22 mouse cellular contexts compared by ENCODE assay signal in genomic region chr3:107974237-107974636, GRCm38 (mm10). TPM values are rescaled to one million over a fixed set of nuclear protein-coding genes. Genes with fewer than 3 reads are reported as not detected.
"Had no signal": no experiment of that assay in that cellular context is flagged by ENCODE, and none has a peak within 500 bp of the region (broad histone marks: within the 10 kb centered on the region; RNA-seq: fewer than 3 reads in every experiment).

No protein-coding gene starts in this region.

- DNase-seq: lung, adult 18-20 months; lung, embryonic 14.5 days; lung, postnatal 10 days; lung, postnatal 4 days; midbrain, embryonic 14.5 days; retina, postnatal 1 day; right cerebral cortex, adult 18-20 months; right cerebral cortex, postnatal 25 days; right cerebral cortex, postnatal 4 days; spleen, adult 18-20 months; thymus, adult 18-20 months; thymus, postnatal 14 days; thymus, postnatal 36 days had no signal

- ATAC-seq: midbrain, embryonic 16.5 days had no signal

- H3K4me2 ChIP-seq: lung, embryonic 14.5 days; midbrain, embryonic 12.5 days; neural tube, embryonic 13.5 days; neural tube, embryonic 15.5 days had no signal

- H3K27me3 ChIP-seq: midbrain, embryonic 12.5 days; neural tube, embryonic 13.5 days; neural tube, embryonic 15.5 days had no signal

- H3K4me1 ChIP-seq: midbrain, embryonic 10.5 days; midbrain, embryonic 12.5 days; neural tube, embryonic 13.5 days; neural tube, embryonic 15.5 days had no signal

- H3K9ac ChIP-seq: lung, embryonic 14.5 days; midbrain, embryonic 12.5 days; neural tube, embryonic 13.5 days; neural tube, embryonic 15.5 days had no signal

- H3K36me3 ChIP-seq: midbrain, embryonic 10.5 days; midbrain, embryonic 12.5 days; neural tube, embryonic 13.5 days; neural tube, embryonic 15.5 days had no signal

- H3K4me3 ChIP-seq: midbrain, embryonic 10.5 days; midbrain, embryonic 12.5 days; myocyte; neural tube, embryonic 13.5 days; neural tube, embryonic 15.5 days had no signal

- H3K27ac ChIP-seq: midbrain, embryonic 10.5 days; midbrain, embryonic 12.5 days; neural tube, embryonic 13.5 days; neural tube, embryonic 15.5 days had no signal

- H3K9me3 ChIP-seq: midbrain, embryonic 10.5 days; midbrain, embryonic 12.5 days; neural tube, embryonic 13.5 days; neural tube, embryonic 15.5 days had no signal

RNA-seq across cellular contexts. Expression of gene Gstm3, which starts 5.2 kb away (rescaled TPM):
- total RNA-seq: megakaryocyte, adult 5-6 weeks; megakaryocyte-erythroid progenitor cell, adult 5-6 weeks had no signal
- polyA plus RNA-seq: midbrain, embryonic 10.5 days; midbrain, embryonic 12.5 days; midbrain, embryonic 14.5 days; midbrain, embryonic 16.5 days; myocyte; neural tube, embryonic 11.5 days; neural tube, embryonic 13.5 days; neural tube, embryonic 15.5 days had no signal

RNA-seq across cellular contexts. Expression of gene Gstm6, which starts 30.7 kb away (rescaled TPM):
- total RNA-seq: megakaryocyte, adult 5-6 weeks; megakaryocyte-erythroid progenitor cell, adult 5-6 weeks had no signal
- polyA plus RNA-seq: myocyte had no signal
